Mouse (Mus musculus): Measurements from ENCODE around the gene Vezf1. TPM values are rescaled to one million over a fixed set of nuclear protein-coding genes. Genes with fewer than 3 reads are reported as not detected.

Gene Vezf1
- polyA plus RNA-seq, 1 experiment from 2014 or later = 69.3 TPM

- Histone ChIP-seq H3K9ac (replicated peaks; ENCODE audit: low read length) (no peak overlapping the region), H3K27ac (replicated peaks; ENCODE audit: low read depth, low read length) (no peak overlapping the region), H3K36me3 (replicated peaks; ENCODE audit: control insufficient read depth, insufficient read depth, low read depth, low read length) (no peaks in the 10 kb centered on the region), H3K4me3 (ENCODE audit: low read depth, low read length) (no peak overlapping the region), H3K4me2 (ENCODE audit: low read depth, low read length) (no peak overlapping the region), H3K9me3 (replicated peaks; ENCODE audit: control insufficient read depth, low read length) (no peaks in the 10 kb centered on the region), H3K4me1 (ENCODE audit: control insufficient read depth, insufficient read depth, low read length) (no peaks in the 10 kb centered on the region), H3K27me3 (ENCODE audit: control insufficient read depth, insufficient read depth, low read length) (no peaks in the 10 kb centered on the region)
- ATAC-seq (replicated peaks; ENCODE audit: insufficient number of reproducible peaks, low FRiP score, low TSS enrichment, low read depth) (no peak), DNase-seq (ENCODE audit: low spot score) (no peak)
- WGBS = 12% methylated on average over 4 of the region's 4 CpGs
Measured at GRCm38 (mm10) chr11:88097173-88097572, 29.1 kb downstream of the Vezf1 start.

- H3K27ac ChIP-seq (replicated peaks; ENCODE audit: low read depth, low read length) = peak within 1 kb of the TSS; percentile 89
- peak within 1 kb of the TSS; percentile 97 for H3K9ac ChIP-seq (replicated peaks; ENCODE audit: low read length)
- no peaks in the 10 kb centered on the region for H3K36me3 ChIP-seq (replicated peaks; ENCODE audit: control insufficient read depth, insufficient read depth, low read depth, low read length)
- H3K9me3 ChIP-seq (replicated peaks; ENCODE audit: control insufficient read depth, low read length) = no peaks in the 10 kb centered on the region
- peak within 1 kb of the TSS; percentile 89 for H3K4me3 ChIP-seq (ENCODE audit: low read depth, low read length)
- 22% methylated on average over 17 of the region's 17 CpGs for WGBS
- H3K4me2 ChIP-seq (ENCODE audit: low read depth, low read length) = peak within 1 kb of the TSS; percentile 88
- no peak for DNase-seq (ENCODE audit: low spot score)
- no peaks in the 10 kb centered on the region for H3K4me1 ChIP-seq (ENCODE audit: control insufficient read depth, insufficient read depth, low read length)
- ATAC-seq (replicated peaks; ENCODE audit: insufficient number of reproducible peaks, low FRiP score, low TSS enrichment, low read depth) = no peak
- no peaks in the 10 kb centered on the region for H3K27me3 ChIP-seq (ENCODE audit: control insufficient read depth, insufficient read depth, low read length)
Measured at GRCm38 (mm10) chr11:88098021-88098729, 30.1 kb downstream of the Vezf1 start, which contains the start of gene Cuedc1. Gene Cuedc1 (plus strand): TSS chr11:88098058.

- peak overlapping the region; percentile 97 for H3K9ac ChIP-seq (replicated peaks; ENCODE audit: low read length)
- H3K4me2 ChIP-seq (ENCODE audit: low read depth, low read length) = peak overlapping the region; percentile 88
- peak; percentile 50 for ATAC-seq (replicated peaks; ENCODE audit: insufficient number of reproducible peaks, low FRiP score, low TSS enrichment, low read depth)
- DNase-seq (ENCODE audit: low spot score) = peak; percentile 82
- no peaks in the 10 kb centered on the region for H3K36me3 ChIP-seq (replicated peaks; ENCODE audit: control insufficient read depth, insufficient read depth, low read depth, low read length)
- WGBS = under 1% methylated on average over 76 of the region's 95 CpGs
- no peaks in the 10 kb centered on the region for H3K4me1 ChIP-seq (ENCODE audit: control insufficient read depth, insufficient read depth, low read length)
- no peaks in the 10 kb centered on the region for H3K9me3 ChIP-seq (replicated peaks; ENCODE audit: control insufficient read depth, low read length)
- H3K27me3 ChIP-seq (ENCODE audit: control insufficient read depth, insufficient read depth, low read length) = no peaks in the 10 kb centered on the region
- peak overlapping the region; percentile 89 for H3K4me3 ChIP-seq (ENCODE audit: low read depth, low read length)
- H3K27ac ChIP-seq (replicated peaks; ENCODE audit: low read depth, low read length) = peak overlapping the region; percentile 89
Measured at GRCm38 (mm10) chr11:88098787-88099598, 30.9 kb downstream of the Vezf1 start.

GRCm38 (mm10) chr11:88099599-88100023 lies 31.5 kb downstream of the Vezf1 start:
- Histone ChIP-seq H3K9me3 (replicated peaks; ENCODE audit: control insufficient read depth, low read length) (no peaks in the 10 kb centered on the region), H3K4me3 (ENCODE audit: low read depth, low read length) (peak overlapping the region; percentile 89), H3K4me2 (ENCODE audit: low read depth, low read length) (peak overlapping the region; percentile 88), H3K9ac (replicated peaks; ENCODE audit: low read length) (peak overlapping the region; percentile 97), H3K36me3 (replicated peaks; ENCODE audit: control insufficient read depth, insufficient read depth, low read depth, low read length) (no peaks in the 10 kb centered on the region), H3K27me3 (ENCODE audit: control insufficient read depth, insufficient read depth, low read length) (no peaks in the 10 kb centered on the region), H3K4me1 (ENCODE audit: control insufficient read depth, insufficient read depth, low read length) (no peaks in the 10 kb centered on the region), H3K27ac (replicated peaks; ENCODE audit: low read depth, low read length) (peak overlapping the region; percentile 89)
- DNase-seq (ENCODE audit: low spot score) (peak; percentile 73), ATAC-seq (replicated peaks; ENCODE audit: insufficient number of reproducible peaks, low FRiP score, low TSS enrichment, low read depth) (peak; percentile 42; the same call in 1 of the 2 replicates)
- WGBS = under 1% methylated on average over 38 of the region's 38 CpGs

GRCm38 (mm10) chr11:88100170-88100569 lies 32.1 kb downstream of the Vezf1 start:
- no peaks in the 10 kb centered on the region for H3K4me1 ChIP-seq (ENCODE audit: control insufficient read depth, insufficient read depth, low read length)
- H3K4me2 ChIP-seq (ENCODE audit: low read depth, low read length) = peak overlapping the region; percentile 88
- no peaks in the 10 kb centered on the region for H3K36me3 ChIP-seq (replicated peaks; ENCODE audit: control insufficient read depth, insufficient read depth, low read depth, low read length)
- ATAC-seq (replicated peaks; ENCODE audit: insufficient number of reproducible peaks, low FRiP score, low TSS enrichment, low read depth) (no peak), DNase-seq (ENCODE audit: low spot score) (no peak)
- peak overlapping the region; percentile 89 for H3K4me3 ChIP-seq (ENCODE audit: low read depth, low read length)
- H3K9ac ChIP-seq (replicated peaks; ENCODE audit: low read length) = 0 out of 2 replicates have a peak overlapping the region, but pooled peaks have one; percentile 18
- WGBS = 34% methylated on average over 4 of the region's 4 CpGs
- H3K27me3 ChIP-seq (ENCODE audit: control insufficient read depth, insufficient read depth, low read length) = no peaks in the 10 kb centered on the region
- H3K9me3 ChIP-seq (replicated peaks; ENCODE audit: control insufficient read depth, low read length) = no peaks in the 10 kb centered on the region
- no peak overlapping the region for H3K27ac ChIP-seq (replicated peaks; ENCODE audit: low read depth, low read length)

GRCm38 (mm10) chr11:88103214-88103941 lies 35.3 kb downstream of the Vezf1 start:
- no peaks in the 10 kb centered on the region for H3K9me3 ChIP-seq (replicated peaks; ENCODE audit: control insufficient read depth, low read length)
- no peak for DNase-seq (ENCODE audit: low spot score)
- no peak overlapping the region for H3K4me2 ChIP-seq (ENCODE audit: low read depth, low read length)
- no peak overlapping the region for H3K27ac ChIP-seq (replicated peaks; ENCODE audit: low read depth, low read length)
- H3K4me3 ChIP-seq (ENCODE audit: low read depth, low read length) = no peak overlapping the region
- ATAC-seq (replicated peaks; ENCODE audit: insufficient number of reproducible peaks, low FRiP score, low TSS enrichment, low read depth) = no peak
- H3K27me3 ChIP-seq (ENCODE audit: control insufficient read depth, insufficient read depth, low read length) = no peaks in the 10 kb centered on the region
- WGBS = 90% methylated on average over 19 of the region's 19 CpGs
- H3K4me1 ChIP-seq (ENCODE audit: control insufficient read depth, insufficient read depth, low read length) = no peaks in the 10 kb centered on the region
- no peaks in the 10 kb centered on the region for H3K36me3 ChIP-seq (replicated peaks; ENCODE audit: control insufficient read depth, insufficient read depth, low read depth, low read length)
- H3K9ac ChIP-seq (replicated peaks; ENCODE audit: low read length) = no peak overlapping the region

GRCm38 (mm10) chr11:88105494-88106291 lies 37.6 kb downstream of the Vezf1 start:
- no peaks in the 10 kb centered on the region for H3K4me1 ChIP-seq (ENCODE audit: control insufficient read depth, insufficient read depth, low read length)
- H3K27ac ChIP-seq (replicated peaks; ENCODE audit: low read depth, low read length) = no peak overlapping the region
- no peaks in the 10 kb centered on the region for H3K36me3 ChIP-seq (replicated peaks; ENCODE audit: control insufficient read depth, insufficient read depth, low read depth, low read length)
- H3K27me3 ChIP-seq (ENCODE audit: control insufficient read depth, insufficient read depth, low read length) = no peaks in the 10 kb centered on the region
- H3K9me3 ChIP-seq (replicated peaks; ENCODE audit: control insufficient read depth, low read length) = no peaks in the 10 kb centered on the region
- no peak overlapping the region for H3K9ac ChIP-seq (replicated peaks; ENCODE audit: low read length)
- DNase-seq (ENCODE audit: low spot score) (no peak), ATAC-seq (replicated peaks; ENCODE audit: insufficient number of reproducible peaks, low FRiP score, low TSS enrichment, low read depth) (no peak)
- WGBS = 82% methylated on average over 6 of the region's 6 CpGs
- no peak overlapping the region for H3K4me3 ChIP-seq (ENCODE audit: low read depth, low read length)
- H3K4me2 ChIP-seq (ENCODE audit: low read depth, low read length) = no peak overlapping the region
